Mouse (Mus musculus) bone marrow, adult 2 months (tissue): ENCODE results near the gene Lsm12.

ENCODE experiments used
- CTCF ChIP-seq: fragments of 200-500 bp; IDR thresholded peaks from 2 replicates; pipeline ENCODE4 v1.5.1; 2011; ENCODE audit warnings: low read length, control low read depth; ENCODE audit not compliant: control insufficient read depth, insufficient read depth
- POLR2A ChIP-seq: fragments of 200-500 bp; IDR thresholded peaks from 2 replicates; pipeline ENCODE4 v1.6.1; 2011; ENCODE audit warnings: low read depth, mild to moderate bottlenecking, control low read depth, low read length, borderline replicate concordance; ENCODE audit not compliant: control insufficient read depth

- TF ChIP-seq CTCF (no peak), POLR2A (no peak)
Observed at GRCm38 (mm10) chr11:102226067-102226978, 41.2 kb upstream of the Lsm12 start.
